Mouse (Mus musculus) embryonic fibroblast, embryonic 13.5 days (primary cell): ENCODE data around the gene Nub1.

ENCODE experiments used
- CTCF ChIP-seq: IDR thresholded peaks from 2 replicates; pipeline ENCODE4 v1.5.1; 2011; ENCODE audit warnings: mild to moderate bottlenecking, control low read depth, low read length, moderate library complexity, borderline replicate concordance; ENCODE audit not compliant: insufficient read depth
- POLR2A ChIP-seq: IDR thresholded peaks from 2 replicates; pipeline ENCODE4 v1.6.1; 2011; ENCODE audit warnings: low read depth, mild to moderate bottlenecking, control low read depth, low read length, moderate library complexity

GRCm38 (mm10) chr5:24733134-24733533, 47.8 kb downstream of the Nub1 start:
- TF ChIP-seq CTCF (no peak), POLR2A (no peak)
